ENCODE assay signal across 12 mouse cellular contexts in the genomic region with DNA sequence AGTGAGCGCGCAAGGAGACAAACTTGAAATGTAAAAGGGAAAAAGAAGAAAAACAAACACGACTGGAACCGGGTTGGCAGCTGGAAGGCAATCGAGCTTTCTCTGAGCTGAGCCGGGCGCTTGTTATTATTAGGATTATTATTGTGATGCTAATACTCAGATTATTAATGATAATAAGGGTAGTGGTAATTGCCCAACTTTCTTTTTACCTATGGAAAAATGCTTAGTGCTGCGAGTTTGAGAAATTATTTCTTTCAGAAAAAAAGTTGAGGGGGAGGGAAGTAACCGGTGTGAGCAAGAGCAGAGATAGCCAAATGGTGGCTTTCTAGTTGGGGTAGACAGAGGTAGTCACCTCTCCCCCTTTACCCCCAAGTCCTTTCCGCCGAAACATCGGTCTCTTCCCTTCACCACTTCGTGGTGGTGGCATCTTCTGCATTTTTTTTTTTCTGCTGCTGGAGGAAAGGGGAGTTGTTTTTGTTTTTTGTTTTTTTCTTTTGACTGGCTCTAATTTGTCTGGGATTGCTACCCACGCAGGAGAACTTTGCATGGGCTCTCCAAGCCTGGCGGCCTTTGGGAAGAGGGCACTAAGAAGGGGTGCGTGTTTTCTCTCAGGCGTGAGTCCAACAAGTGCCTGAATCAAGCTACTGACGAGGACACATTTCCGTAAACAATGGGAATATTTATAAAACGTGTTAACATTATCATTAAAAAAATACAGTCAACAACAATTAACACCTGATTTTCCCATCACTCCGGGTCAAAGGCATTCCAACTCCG. TPM values are rescaled to one million over a fixed set of nuclear protein-coding genes. Genes with fewer than 3 reads are reported as not detected.
A peak's percentile ranks its signal among the peaks of the same experiment; 100 is the strongest.
DNase-seq lines count a peak whose midpoint lies in the region; ATAC-seq and TF ChIP-seq lines count a peak whose summit lies in the region.
"Had no signal": no experiment of that assay in that cellular context is flagged by ENCODE, and none has a peak within 500 bp of the region (broad histone marks: within the 10 kb centered on the region; RNA-seq: fewer than 3 reads in every experiment).

No protein-coding gene starts in this region.

- H3K27me3 ChIP-seq in intestine, embryonic 14.5 days (replicated peaks; ENCODE audit: control insufficient read depth, insufficient read depth, low read length): peaks cover 100% of the 10 kb centered on the region
- peaks cover 77% of the 10 kb centered on the region for H3K27me3 ChIP-seq in intestine, embryonic 16.5 days (replicated peaks; ENCODE audit: control insufficient read depth, insufficient read depth, low read length)
- peaks cover 90% of the 10 kb centered on the region for H3K27me3 ChIP-seq in embryonic facial prominence, embryonic 12.5 days
- H3K27me3 ChIP-seq in intestine, postnatal 0 days (replicated peaks; ENCODE audit: control insufficient read depth, insufficient read depth, low read length): peaks cover 96% of the 10 kb centered on the region
- H3K27me3 ChIP-seq in lung, postnatal 0 days (replicated peaks; ENCODE audit: insufficient read depth, low read length): peaks cover 80% of the 10 kb centered on the region

- H3K4me2 ChIP-seq in intestine, embryonic 14.5 days (ENCODE audit: low read length): no peak overlapping the region
- H3K4me2 ChIP-seq in intestine, embryonic 16.5 days (ENCODE audit: low read depth, low read length): no peak overlapping the region
- H3K4me2 ChIP-seq in embryonic facial prominence, embryonic 12.5 days (replicated peaks): peak overlapping the region; percentile 35
- no peak overlapping the region for H3K4me2 ChIP-seq in intestine, postnatal 0 days (replicated peaks; ENCODE audit: low read depth)
- no peak overlapping the region for H3K4me2 ChIP-seq in lung, postnatal 0 days (replicated peaks; ENCODE audit: low read depth, low read length)
- H3K4me2 ChIP-seq: liver, embryonic 15.5 days had no signal

- ATAC-seq in intestine, embryonic 14.5 days (replicated peaks; ENCODE audit: low FRiP score, low TSS enrichment, low read depth): no peak
- ATAC-seq in intestine, embryonic 16.5 days: no peak
- no peak for ATAC-seq in embryonic facial prominence, embryonic 12.5 days (ENCODE audit: insufficient number of reproducible peaks, insufficient read depth, low FRiP score, low TSS enrichment)
- ATAC-seq in intestine, postnatal 0 days: no peak
- ATAC-seq in lung, postnatal 0 days: no peak

- no peaks in the 10 kb centered on the region for H3K36me3 ChIP-seq in intestine, embryonic 14.5 days (ENCODE audit: control insufficient read depth, insufficient read depth, low read length)
- no peaks in the 10 kb centered on the region for H3K36me3 ChIP-seq in intestine, embryonic 16.5 days (ENCODE audit: control insufficient read depth, insufficient read depth, low read length)
- no peaks in the 10 kb centered on the region; the same call in 1 of the 2 replicates for H3K36me3 ChIP-seq in embryonic facial prominence, embryonic 12.5 days
- H3K36me3 ChIP-seq in intestine, postnatal 0 days (ENCODE audit: control insufficient read depth, insufficient read depth): no peaks in the 10 kb centered on the region
- H3K36me3 ChIP-seq in lung, postnatal 0 days (ENCODE audit: insufficient read depth, low read length): no peaks in the 10 kb centered on the region
- H3K36me3 ChIP-seq: G1E; liver, embryonic 15.5 days had no signal

- TF ChIP-seq CTCF in intestine, postnatal 0 days (IDR thresholded peaks at IDR 0.05; ENCODE audit: low read depth): no peak
- no peak for TF ChIP-seq CTCF in lung, postnatal 0 days (IDR thresholded peaks at IDR 0.05)

- no peak for TF ChIP-seq EP300 in lung, postnatal 0 days (IDR thresholded peaks at IDR 0.05)

- H3K4me3 ChIP-seq in intestine, embryonic 14.5 days (ENCODE audit: low read depth, low read length): no peak overlapping the region; the same call in 1 of the 2 replicates
- H3K4me3 ChIP-seq in intestine, embryonic 16.5 days (ENCODE audit: low read length): no peak overlapping the region
- H3K4me3 ChIP-seq in brown adipose tissue, adult 24 weeks (ENCODE audit: insufficient read depth, low read depth, low read length): 0 out of 2 replicates have a peak overlapping the region, but pooled peaks have one; percentile 10
- peak overlapping the region; percentile 20; the same call in 1 of the 2 replicates for H3K4me3 ChIP-seq in embryonic facial prominence, embryonic 12.5 days
- H3K4me3 ChIP-seq in intestine, postnatal 0 days (ENCODE audit: low read depth, low read length): peak overlapping the region; percentile 1; the same call in 1 of the 2 replicates
- H3K4me3 ChIP-seq in lung, postnatal 0 days (ENCODE audit: low read depth, low read length): no peak overlapping the region
- H3K4me3 ChIP-seq: liver, embryonic 15.5 days had no signal

- DNase-seq in intestine, embryonic 14.5 days (ENCODE audit: low spot score): peak; percentile 53
- no peak for DNase-seq in lung, postnatal 0 days (ENCODE audit: low spot score)
- no peak for DNase-seq in lung, postnatal 25 days (ENCODE audit: low spot score)
- DNase-seq: cerebellum, adult 11 months; kidney, adult 11 months; thymus, postnatal 25 days had no signal

- WGBS in intestine, embryonic 14.5 days: 1% methylated on average over 22 of the region's 22 CpGs
- 1% methylated on average over 22 of the region's 22 CpGs for WGBS in intestine, embryonic 16.5 days
- 2% methylated on average over 22 of the region's 22 CpGs for WGBS in embryonic facial prominence, embryonic 12.5 days
- 3% methylated on average over 22 of the region's 22 CpGs for WGBS in intestine, postnatal 0 days
- 2% methylated on average over 22 of the region's 22 CpGs for WGBS in lung, postnatal 0 days

- no peaks in the 10 kb centered on the region for H3K4me1 ChIP-seq in intestine, embryonic 14.5 days (replicated peaks; ENCODE audit: control insufficient read depth, insufficient read depth, low read length)
- no peaks in the 10 kb centered on the region for H3K4me1 ChIP-seq in intestine, embryonic 16.5 days (ENCODE audit: control insufficient read depth, insufficient read depth, low read length)
- peaks cover 2% of the 10 kb centered on the region; the same call in 1 of the 2 replicates for H3K4me1 ChIP-seq in brown adipose tissue, adult 24 weeks (ENCODE audit: control insufficient read depth, insufficient read depth, insufficient read length, low read length)
- peaks cover 9% of the 10 kb centered on the region; the same call in 1 of the 2 replicates for H3K4me1 ChIP-seq in embryonic facial prominence, embryonic 12.5 days
- no peaks in the 10 kb centered on the region for H3K4me1 ChIP-seq in intestine, postnatal 0 days (replicated peaks; ENCODE audit: control insufficient read depth, insufficient read depth, low read length)
- no peaks in the 10 kb centered on the region; the same call in 1 of the 2 replicates for H3K4me1 ChIP-seq in lung, postnatal 0 days (ENCODE audit: insufficient read depth, low read depth, low read length)

- no peak overlapping the region for H3K27ac ChIP-seq in intestine, embryonic 14.5 days (ENCODE audit: low read depth)
- no peak overlapping the region for H3K27ac ChIP-seq in intestine, embryonic 16.5 days (ENCODE audit: low read length)
- no peak overlapping the region for H3K27ac ChIP-seq in brown adipose tissue, adult 24 weeks (replicated peaks; ENCODE audit: low read depth, low read length)
- H3K27ac ChIP-seq in embryonic facial prominence, embryonic 12.5 days: no peak overlapping the region
- no peak overlapping the region for H3K27ac ChIP-seq in intestine, postnatal 0 days (ENCODE audit: low read depth, low read length)
- no peak overlapping the region for H3K27ac ChIP-seq in lung, postnatal 0 days (ENCODE audit: low read length)
- H3K27ac ChIP-seq: liver, embryonic 15.5 days had no signal

- H3K9ac ChIP-seq in intestine, embryonic 14.5 days (ENCODE audit: low read length): no peak overlapping the region
- H3K9ac ChIP-seq in intestine, embryonic 16.5 days (ENCODE audit: low read depth, low read length): no peak overlapping the region
- H3K9ac ChIP-seq in embryonic facial prominence, embryonic 12.5 days: no peak overlapping the region
- no peak overlapping the region for H3K9ac ChIP-seq in intestine, postnatal 0 days (ENCODE audit: low read depth, low read length)
- H3K9ac ChIP-seq in lung, postnatal 0 days (replicated peaks; ENCODE audit: low read depth): no peak overlapping the region
- H3K9ac ChIP-seq: liver, embryonic 15.5 days had no signal

- no peaks in the 10 kb centered on the region for H3K9me3 ChIP-seq in intestine, embryonic 14.5 days (ENCODE audit: control insufficient read depth, low read length)
- H3K9me3 ChIP-seq in intestine, embryonic 16.5 days (ENCODE audit: control insufficient read depth, low read length): no peaks in the 10 kb centered on the region
- no peaks in the 10 kb centered on the region for H3K9me3 ChIP-seq in embryonic facial prominence, embryonic 12.5 days
- no peaks in the 10 kb centered on the region for H3K9me3 ChIP-seq in intestine, postnatal 0 days (ENCODE audit: control insufficient read depth)
- H3K9me3 ChIP-seq in lung, postnatal 0 days (ENCODE audit: low read length): no peaks in the 10 kb centered on the region
- H3K9me3 ChIP-seq: liver, embryonic 15.5 days had no signal

RNA-seq across cellular contexts. Expression of a gene that starts 4.5 kb away (rescaled TPM):
- not detected in 2 replicates for polyA plus RNA-seq in intestine, embryonic 14.5 days (2014; fragmentation: Nextera tagmentation; extraction: Ambion mirVana)
- polyA plus RNA-seq in intestine, embryonic 16.5 days (2015; fragmentation: Nextera tagmentation; extraction: Ambion mirVana): not detected in 2 replicates
- not detected in 2 replicates for polyA plus RNA-seq in brown adipose tissue, adult 24 weeks (2012; ENCODE audit: insufficient read depth, insufficient read length, missing spikeins)
- polyA plus RNA-seq in embryonic facial prominence, embryonic 12.5 days (2016; fragmentation: Nextera tagmentation; extraction: Ambion mirVana): 5.8 and 6.6 TPM in 2 replicates
- not detected in 2 replicates for polyA plus RNA-seq in intestine, postnatal 0 days (2015; fragmentation: Nextera tagmentation; extraction: Ambion mirVana)
- polyA plus RNA-seq in lung, postnatal 0 days (2015; fragmentation: Nextera tagmentation; extraction: Ambion mirVana): not detected in 2 replicates
- polyA plus RNA-seq: G1E; liver, embryonic 15.5 days had no signal

RNA-seq across cellular contexts. Expression of a gene that starts 4.7 kb away (rescaled TPM):
- polyA plus RNA-seq in intestine, embryonic 14.5 days (2014; fragmentation: Nextera tagmentation; extraction: Ambion mirVana): 13.0 and 13.7 TPM in 2 replicates
- 17.0 and 19.4 TPM in 2 replicates for polyA plus RNA-seq in intestine, embryonic 16.5 days (2015; fragmentation: Nextera tagmentation; extraction: Ambion mirVana)
- 12.0 and 13.4 TPM in 2 replicates for polyA plus RNA-seq in brown adipose tissue, adult 24 weeks (2012; ENCODE audit: insufficient read depth, insufficient read length, missing spikeins)
- 13.6 and 14.1 TPM in 2 replicates for polyA plus RNA-seq in embryonic facial prominence, embryonic 12.5 days (2016; fragmentation: Nextera tagmentation; extraction: Ambion mirVana)
- 25.4 and 29.1 TPM in 2 replicates for polyA plus RNA-seq in intestine, postnatal 0 days (2015; fragmentation: Nextera tagmentation; extraction: Ambion mirVana)
- 23.0 and 23.9 TPM in 2 replicates for polyA plus RNA-seq in lung, postnatal 0 days (2015; fragmentation: Nextera tagmentation; extraction: Ambion mirVana)

Comparison
In these comparisons a context has a peak if more than half of its experiments do, and no peak if none do; other contexts are left out.
1. H3K4me3 ChIP-seq: peak in brown adipose tissue, adult 24 weeks (single experiment), embryonic facial prominence, embryonic 12.5 days (single experiment) and intestine, postnatal 0 days (single experiment); none in intestine, embryonic 14.5 days (single experiment), intestine, embryonic 16.5 days (single experiment) and lung, postnatal 0 days (single experiment).